Mouse (Mus musculus) retina, postnatal 7 days (tissue): Measurements from ENCODE around the gene Apex1.
"Not testable (repeated sequence)": the region's sequence is repeated elsewhere in the genome, so short reads cannot be mapped to it uniquely, and the experiment has no call there.

Experiments
- DNase-seq: peaks from one replicate; pipeline ENCODE4 v3.0.0-alpha.2; 2012; ENCODE audit warnings: low read depth, low spot score

Apex1 gene

DNA sequence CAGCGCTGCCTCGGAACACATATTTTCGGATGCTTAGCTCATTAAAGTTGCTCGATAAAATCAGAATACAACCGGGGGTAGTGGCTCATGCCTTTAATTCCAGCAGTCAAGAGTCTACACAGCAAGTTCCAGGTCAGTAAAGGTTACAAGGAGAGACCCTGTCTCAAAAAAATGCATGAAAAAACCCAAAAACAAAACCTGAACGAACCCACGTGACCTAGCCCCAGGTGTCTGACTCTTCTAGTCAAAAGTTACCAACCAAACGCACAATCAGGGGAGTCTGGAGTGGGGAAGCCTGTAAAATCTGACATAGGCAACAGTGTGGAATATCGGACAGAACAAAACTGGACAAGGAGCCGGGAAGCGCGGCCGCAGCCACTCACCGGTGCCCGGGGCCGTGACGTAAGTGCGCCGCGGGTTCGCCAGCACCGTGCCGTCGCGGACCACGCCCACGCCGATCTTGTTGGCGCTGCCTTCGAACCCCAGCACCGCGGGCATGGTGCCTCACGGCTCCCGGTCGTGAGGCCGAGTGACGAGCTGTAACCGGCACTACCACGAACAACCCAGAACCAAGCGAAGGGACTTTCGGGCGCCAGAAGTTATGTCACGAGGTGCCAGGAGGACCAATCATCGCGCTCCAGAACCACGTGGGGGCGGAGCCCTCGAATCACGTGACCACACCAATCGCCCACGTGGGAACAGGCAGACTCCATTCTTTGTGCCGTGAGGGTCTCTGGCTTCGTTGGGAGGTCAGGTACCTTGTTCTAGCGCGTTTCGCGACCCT is at the start of gene Apex1, which contains the start of gene Osgep:
Gene Apex1 (plus strand): TSS at position 688 of the 784 bp plus-strand sequence.
Gene Osgep (minus strand): TSS at position 613 of the 784 bp plus-strand sequence.
- DNase-seq, result peak; percentile 91

DNA sequence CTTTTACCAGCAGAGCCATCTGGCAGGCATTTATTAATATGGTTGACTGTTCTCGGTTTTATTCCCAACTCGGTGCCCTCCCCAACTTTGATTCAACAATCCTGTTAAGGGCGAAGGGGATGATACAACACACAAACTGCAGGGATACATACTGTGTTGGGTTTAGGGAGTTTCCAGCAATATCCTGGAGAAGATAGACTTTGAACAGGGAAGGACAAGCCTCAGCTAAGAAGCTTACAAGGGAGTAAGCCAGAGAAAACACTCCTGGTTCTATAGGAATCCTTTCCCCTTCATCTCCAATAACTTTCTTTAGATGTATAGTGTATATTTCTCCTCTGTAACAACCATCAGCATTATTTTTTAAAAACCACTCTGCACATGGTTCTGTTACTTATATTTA is 49.6 kb upstream of the Apex1 start:
- no peak for DNase-seq

DNA sequence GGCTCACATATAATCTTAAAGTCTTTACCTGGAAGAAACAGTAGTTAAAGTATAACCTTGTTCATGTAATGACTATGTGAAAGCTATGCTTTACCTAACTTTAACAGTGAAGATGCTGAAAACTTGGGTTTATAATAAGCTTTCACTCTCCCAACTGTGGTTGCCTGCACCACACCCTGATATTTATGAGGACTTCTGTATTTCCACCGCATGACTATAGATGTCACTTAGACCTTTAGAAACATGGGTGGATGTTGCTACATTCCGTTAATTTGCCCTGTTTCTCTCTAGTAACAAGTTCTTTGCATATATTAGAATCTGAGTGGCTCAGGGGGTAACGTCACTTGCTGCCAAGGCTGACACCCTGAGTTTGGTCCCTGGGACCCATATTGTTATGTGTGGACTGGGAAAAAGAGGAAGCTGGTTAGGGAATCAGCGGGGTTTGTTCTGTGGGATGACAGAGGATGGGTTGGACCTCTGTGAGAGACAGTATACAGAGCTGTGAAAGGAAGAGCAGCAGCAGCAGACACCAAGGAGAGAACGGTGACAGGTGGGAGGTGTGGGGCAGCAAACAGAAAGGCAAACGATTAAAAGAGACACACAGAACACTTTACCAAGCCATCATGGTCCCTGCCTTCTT is 49.1 kb upstream of the Apex1 start:
- no peak for DNase-seq

DNA sequence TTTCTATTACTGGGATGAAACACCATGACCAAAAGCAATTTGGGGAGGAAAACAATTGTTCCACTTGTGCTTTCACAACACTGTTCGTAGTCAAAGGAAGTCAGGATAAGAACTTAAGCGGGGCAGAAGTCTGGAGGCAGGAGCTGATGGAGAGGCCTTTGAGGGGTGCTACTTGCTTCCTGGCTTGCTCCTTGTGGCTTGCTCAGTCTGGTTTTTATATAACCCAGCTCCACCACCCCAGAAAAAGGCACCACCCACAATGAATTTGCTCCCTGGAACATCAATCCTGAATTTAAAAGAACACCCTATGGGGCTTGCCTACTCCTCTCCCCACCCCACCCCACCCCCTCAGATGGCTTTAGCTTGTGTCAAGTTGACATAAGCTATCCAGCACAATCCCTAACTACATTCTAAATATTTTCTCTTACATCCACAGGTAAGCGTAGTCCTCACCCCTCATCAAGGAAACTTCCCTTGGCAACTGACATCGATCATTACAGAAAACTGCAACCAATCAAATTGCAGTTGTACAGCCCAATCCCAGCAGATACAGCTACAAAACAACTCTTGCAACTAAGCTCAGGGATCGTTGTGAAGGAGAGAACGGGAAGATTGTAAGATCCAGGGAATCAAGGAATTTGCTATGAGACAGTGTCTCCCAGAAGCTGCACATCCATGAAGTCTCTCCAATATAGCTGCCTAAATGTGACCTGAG is 48.4 kb upstream of the Apex1 start:
- DNase-seq, result no peak

DNA sequence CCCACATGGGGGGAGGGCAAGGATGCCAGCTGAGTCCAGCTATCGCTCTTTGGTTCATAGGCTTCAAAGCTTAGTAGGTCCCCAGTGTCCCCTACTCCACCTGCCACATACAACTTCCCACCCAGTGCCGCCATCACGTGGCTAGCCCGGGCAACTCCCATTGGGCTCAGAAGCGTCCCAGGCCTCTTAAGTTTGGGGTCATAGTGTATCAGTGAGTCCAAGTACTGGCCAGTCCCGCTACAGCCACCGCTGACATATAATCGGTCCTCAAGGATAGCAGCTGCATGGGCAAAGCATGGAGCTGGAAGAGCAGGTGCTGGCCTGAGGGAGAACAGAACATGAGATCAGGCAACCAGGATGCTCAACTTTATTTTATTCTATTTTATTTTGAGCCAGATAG is 33.1 kb upstream of the Apex1 start:
- DNase-seq, result no peak

DNA sequence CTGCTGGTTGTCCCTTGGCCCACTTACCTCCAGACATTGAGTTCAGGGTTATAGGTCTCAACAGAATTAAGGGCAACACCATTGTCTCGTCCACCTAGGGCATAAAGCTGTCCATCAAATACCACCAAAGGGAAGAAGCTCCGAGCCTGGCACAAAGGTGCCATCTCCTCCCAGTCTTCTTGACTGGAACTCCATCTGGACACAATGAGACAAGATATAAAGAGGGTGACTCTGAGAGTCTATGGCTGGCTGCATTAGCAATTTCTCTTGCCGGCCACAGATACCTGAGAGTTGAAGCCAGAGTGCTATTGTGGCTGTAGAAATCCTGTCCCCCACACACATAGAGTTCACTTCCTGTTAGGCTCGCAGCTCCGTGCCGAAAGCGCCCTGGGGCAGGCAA is 32.7 kb upstream of the Apex1 start:
- no peak for DNase-seq

DNA sequence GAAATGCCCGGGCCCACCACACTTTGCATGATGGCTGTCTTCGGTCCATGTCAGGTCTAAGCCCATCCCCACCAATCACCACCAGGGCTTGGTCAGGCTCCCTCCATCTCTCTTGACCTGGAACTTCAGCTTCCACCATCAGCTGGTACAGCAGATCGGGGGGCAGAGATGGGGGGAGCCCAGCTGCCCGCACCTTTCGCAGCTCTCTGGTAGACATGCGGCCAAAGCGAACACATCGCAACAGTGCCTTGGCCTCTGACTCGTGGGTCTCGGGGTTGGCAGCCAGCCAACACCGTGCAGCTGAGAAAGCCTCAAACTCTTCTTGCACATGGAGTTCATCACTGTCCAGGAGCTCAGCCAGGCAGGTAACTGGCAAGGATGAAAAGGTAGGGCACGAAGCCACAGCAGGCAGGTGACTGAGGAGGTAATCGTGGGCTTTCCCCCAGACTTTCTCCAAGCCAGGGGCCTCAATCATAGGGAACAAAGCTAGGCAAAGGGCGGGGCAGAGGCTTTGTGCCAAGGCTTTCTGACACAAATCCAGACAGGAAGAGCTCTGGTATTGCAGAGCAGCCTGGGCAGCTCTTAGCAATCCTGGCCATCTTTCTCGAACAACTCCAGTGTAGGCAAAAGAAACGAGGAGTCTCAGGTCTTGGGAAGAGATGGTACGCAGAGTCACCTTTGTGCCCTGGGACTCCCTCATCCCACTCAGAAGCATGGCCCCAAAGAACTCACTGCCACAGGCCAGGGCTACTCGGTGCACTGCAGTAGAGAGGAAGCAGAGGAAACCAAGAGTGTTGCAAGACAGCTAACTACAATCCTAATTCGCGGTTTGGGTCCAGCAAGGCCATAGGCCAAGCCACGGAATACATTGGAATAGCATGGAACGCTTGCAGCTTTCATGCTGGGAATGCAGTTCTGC is 32.0 kb upstream of the Apex1 start:
- no peak for DNase-seq

DNA sequence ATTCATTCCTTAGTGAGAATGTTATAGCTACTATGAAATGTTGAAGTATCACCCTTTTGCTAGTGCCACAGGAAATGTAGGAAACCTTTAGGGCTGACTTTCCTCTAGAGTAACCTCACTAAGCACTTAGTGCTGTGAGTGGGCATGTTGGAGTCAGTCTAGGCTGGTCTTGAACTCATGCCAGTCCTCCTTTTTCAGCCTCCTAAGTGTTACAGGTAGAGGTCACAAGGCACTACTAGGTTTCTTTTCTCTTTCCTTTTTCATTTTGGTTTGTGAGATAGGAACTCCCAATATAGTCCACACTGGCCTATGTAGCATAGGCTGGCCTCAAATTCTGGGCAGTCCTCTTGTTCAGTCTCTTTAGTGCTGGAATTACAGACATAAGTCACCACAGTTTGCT is 29.4 kb upstream of the Apex1 start:
- DNase-seq, result no peak

DNA sequence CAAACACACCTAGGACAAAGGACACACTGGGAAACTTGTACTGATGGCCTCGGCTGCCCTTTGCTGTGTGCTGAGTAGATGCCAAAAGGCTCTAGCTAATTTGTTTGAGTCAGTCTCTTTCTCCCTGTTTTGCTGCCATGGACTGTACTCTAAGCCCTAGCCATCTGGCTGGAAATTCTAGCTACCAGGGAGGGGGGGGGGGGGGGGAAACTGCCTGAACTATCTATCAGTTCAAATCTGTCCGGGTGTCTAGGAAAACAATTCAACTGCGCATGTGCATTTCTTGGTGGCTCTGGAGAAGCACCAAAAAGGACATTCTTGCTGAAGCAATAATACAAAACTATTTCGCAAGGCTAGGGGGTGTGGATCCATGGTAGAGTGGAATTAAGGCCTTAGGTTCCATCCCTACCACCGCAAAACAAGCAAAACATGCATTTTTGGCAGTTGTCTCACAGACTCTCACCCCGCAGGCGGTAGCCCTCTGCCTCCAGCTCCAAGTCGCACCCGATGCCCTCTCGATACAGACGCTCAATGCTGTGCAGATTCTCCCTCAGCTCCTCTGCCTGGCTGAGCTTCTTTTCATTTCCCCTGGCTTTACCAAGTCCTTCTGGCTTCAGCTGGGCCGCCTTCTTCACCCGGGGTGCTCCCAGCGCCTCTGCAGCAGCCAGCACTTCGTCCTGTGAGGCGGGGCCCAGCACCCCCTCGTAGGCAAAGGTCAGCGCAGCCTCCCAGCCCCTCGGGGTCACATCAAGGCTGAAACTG is 28.6 kb upstream of the Apex1 start:
- DNase-seq, result no peak

DNA sequence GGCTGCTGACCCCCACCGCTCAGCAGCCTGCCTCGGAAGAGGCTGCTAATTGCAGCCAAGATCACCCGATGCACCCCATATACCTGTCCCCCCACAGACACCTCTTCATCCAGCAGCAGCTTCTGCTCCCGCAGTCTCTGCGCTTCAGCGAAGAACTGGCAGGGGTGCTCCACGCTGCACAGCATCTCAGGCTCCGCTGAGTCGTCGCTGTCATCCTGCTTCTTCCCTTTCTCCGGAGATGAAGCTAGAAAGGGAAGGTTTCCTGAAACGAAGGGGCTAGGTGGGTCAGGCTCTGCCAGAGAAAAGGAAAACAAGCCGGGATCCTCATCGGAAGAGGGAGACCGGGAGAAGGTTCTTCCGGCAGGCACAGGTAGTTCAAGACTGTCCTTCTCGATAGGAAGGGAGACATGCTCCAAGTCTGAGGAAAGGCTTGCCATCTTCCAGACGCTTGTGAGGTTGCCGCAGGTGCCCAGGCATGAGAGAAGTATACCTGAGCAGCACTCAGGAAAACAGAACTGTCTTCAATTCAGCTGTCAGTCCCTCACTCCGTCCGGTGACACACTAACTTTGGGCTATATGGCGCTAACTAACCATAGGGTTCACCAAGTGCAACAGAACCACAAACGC is 27.9 kb upstream of the Apex1 start:
- no peak for DNase-seq

DNA sequence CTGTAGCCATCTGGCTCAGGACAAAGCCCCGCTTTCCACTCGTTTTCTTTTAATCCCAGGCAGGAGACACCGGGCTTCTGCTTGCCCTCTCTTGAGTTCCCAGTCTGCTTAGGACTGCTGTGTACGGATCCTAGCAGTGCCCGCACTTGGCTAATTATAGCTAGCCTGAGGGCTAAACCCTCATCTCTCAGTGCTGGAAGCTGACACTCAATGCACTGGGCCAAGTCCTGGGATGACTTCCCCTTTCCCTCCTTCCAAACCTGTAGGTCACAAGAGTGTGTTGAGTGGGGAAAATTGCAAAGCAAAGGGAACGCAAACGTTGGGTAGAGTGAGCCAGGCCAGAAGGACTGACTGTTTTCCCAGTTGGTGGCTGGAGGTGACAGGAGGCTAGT is 27.4 kb upstream of the Apex1 start, which contains the start of gene Klhl33:
Gene Klhl33 (minus strand): TSS at position 134 of the 392 bp plus-strand sequence.
- DNase-seq, result no peak

DNA sequence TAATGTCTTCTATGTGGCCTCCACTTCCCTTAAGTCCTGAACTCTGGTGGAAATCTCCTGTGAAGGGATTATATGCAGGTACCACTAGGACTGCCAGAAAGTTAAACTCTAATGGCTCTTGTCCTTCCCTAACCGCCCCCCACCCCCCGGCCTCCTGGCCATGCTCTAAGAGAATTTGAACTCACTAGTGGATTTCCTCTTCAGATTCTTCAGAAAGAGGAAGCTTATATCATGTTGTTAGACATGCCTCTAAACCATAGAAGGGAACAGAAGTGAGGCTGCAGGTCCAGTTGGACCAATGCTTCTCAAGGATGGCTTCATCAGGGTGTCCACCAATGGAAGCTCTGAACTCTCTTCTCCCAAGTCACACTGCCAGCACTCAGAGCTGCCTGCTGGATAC is 26.8 kb upstream of the Apex1 start:
- not testable (repeated sequence) for DNase-seq

DNA sequence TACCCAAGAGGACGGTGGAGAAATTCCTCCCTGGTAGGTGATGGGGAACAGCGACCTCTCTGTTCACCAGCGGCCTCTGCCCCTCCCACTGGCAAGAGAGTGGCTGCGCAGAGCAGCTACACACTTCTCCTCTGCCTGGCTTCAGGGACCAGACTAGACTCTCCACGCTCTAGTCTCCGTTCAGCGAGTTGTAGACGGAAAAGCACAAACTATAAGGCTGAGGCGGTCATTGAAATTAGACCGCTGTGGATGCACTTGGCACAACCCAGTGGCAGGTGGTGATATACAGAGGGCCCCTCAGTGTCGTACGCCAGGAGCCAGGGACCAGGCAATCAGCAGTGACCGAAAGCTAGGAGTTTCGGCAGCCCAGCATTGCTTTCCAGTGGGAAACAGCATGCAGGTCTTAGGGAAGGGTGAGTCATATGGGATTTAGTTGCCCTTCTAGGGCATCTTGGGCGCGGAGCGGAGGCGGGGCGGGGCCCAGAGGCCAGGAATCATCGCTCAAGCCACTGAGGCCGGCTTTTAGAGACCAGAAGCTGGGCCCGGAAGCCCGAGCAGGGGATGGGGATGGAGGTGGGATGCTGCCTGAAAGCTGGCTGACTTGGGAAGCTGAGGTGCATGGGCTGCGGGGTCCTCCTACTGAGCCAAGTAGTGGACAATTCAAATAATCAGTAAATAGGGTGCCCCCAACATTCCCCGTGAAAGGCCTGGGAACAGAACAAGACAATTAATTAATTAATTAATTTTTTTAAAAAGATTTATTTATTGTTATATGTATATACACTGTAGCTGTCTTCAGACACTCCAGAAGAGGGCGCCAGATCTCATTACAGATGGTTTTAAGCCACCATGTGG is 20.6 kb upstream of the Apex1 start:
- no peak for DNase-seq

DNA sequence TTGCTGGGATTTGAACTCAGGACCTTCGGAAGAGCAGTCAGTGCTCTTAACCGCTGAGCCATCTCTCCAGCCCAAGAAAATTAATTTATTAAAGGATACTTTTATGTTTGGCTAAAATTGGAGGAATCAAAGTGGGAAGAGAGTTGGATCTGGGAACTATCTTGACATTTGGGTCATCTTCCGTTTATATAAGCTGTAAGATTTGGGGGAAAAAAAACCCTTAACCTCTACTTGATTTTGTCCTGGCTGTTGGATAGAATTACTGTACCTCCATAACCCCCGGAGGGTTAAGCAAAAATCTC is 20.0 kb upstream of the Apex1 start:
- no peak for DNase-seq

DNA sequence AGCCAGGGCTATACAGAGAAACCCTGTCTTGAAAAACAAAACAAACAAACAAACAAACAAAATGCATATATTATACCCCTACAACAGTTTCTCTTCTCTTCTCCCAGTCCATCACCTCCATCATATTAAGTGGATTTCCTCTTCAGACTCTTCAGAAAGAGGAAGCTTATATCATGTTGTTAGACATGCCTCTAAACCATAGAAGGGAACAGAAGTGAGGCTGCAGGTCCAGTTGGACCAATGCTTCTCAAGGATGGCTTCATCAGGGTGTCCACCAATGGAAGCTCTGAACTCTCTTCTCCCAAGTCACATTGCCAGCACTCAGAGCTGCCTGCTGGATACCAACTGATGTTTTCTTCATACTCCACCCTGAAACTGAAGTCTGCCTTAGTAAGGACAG is 19.4 kb upstream of the Apex1 start:
- DNase-seq, result not testable (repeated sequence)

DNA sequence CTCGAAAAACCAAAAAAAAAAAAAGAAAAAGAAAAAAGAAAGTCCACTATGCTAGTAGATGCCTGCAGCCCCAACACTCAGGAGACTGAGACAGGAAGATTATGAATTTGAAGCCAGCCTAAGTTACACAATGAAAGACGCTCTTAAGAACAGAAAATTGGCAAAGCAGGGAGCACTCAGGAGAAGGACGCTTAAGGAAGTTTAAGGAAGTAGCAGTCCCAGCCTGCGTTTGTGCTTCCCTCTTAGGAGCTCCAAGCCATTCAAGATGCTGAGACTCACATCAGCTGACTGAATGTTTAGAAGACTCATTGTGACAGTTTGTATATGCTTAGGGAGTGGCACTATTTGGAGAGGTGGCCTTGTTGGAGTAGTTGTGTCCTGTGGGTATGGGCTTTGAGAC is 16.6 kb upstream of the Apex1 start:
- no peak for DNase-seq

DNA sequence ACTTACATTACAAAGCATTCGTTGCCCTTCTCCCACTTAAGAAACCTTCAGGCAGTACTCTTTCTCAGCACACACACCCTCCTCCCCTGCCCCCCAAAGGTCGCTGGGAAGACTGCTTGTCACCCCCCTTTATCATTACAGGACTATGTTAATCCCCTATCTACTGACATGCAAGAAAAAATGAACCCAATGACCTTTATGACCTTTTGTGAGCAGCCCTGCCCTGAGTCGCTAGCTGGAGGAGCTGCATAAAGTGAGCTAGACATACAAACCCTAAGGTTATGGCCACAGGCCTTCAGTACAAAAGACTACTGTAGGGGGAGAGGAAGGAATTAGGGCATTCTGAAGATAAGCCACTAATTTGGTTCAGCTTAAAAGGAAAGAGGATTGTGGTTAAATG is 13.4 kb upstream of the Apex1 start:
- no peak for DNase-seq

DNA sequence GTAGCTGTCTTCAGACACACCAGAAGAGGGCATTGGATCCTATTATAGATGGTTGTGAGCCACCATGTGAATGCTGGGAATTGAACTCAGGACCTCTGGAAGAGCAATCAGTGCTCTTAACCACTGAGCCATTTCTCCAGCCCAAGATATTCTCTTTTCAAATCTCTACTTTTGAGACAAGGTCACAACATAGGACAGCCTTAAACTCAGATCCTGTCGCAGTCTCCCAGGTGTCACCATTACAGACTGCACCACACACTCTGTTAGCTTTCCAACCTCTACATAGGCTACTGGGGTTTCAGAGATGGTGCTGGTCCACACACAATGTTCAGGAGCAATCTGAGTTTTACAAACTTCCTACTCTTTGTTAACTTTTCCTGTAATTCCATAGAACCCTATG is 1.3 kb upstream of the Apex1 start:
- not testable (repeated sequence) for DNase-seq

DNA sequence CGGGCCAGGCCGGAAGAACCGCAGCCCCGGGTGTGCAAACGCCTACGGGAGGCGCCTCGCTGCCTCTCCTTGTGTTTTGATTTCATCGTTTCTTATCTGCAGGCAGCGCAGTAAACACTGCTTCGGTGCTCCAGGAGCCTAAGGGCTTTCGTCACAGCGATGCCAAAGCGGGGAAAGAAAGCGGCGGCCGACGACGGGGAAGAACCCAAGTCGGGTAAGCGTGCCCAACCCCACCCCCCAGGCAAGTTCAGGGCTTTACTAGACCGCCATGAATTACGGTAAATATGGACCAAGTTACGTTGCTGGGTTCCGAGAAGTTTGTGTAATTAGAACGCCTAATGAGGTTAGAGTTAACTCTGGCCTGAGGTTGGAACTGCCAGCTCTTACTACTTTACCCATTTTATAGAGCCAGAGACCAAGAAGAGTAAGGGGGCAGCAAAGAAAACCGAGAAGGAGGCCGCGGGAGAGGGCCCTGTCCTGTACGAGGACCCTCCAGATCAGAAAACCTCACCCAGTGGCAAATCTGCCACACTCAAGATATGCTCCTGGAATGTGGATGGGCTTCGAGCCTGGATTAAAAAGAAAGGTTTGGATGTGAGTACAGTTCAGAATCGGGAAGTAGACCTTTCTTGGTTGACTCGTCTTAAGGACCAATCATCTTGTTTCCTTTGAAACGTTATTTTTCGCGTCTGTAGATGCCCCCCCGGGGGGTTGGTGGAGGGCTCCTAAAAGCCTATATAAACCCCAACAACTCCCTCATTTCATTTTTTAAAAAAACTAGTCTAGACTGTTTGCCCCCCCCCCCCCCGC is 548 bp downstream of the Apex1 start:
- no peak for DNase-seq
